Mouse (Mus musculus) kidney, adult 2 months (tissue): ENCODE measurements around the gene Atp2c1.

Source experiments
- CTCF ChIP-seq: fragments of 200-500 bp; conservative IDR thresholded peaks from 2 replicates; pipeline ENCODE4 v1.5.1; 2011; ENCODE audit warnings: low read depth, mild to moderate bottlenecking, control low read depth, low read length, moderate library complexity, mixed read lengths; ENCODE audit not compliant: insufficient read depth, insufficient read length
- POLR2A ChIP-seq: fragments of 200-500 bp; IDR thresholded peaks from one replicate; pipeline ENCODE4 v1.6.1; 2011; ENCODE audit warnings: low read depth, low read length, control low read depth

DNA sequence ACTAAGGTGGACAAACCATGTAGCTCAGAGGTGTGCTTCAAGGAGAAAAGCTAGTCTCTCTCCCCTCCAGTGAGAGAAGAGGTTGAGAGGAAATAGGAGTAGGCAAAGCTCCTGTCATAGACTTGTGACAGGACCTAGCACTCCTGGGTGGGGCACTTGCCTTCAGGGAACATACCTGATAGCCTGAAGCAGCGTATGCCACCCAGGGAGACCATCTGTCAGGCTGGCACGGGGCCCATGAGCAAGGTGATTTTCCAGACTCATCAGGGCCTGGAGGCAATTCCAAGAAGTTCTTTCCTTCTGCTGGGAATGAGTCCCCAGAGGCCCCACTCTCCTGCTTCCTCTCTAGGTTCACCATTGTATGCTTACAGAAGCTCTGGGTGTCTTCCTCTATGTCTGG is 4.1 kb downstream of the Atp2c1 start:
- no peak for TF ChIP-seq POLR2A
- no peak for TF ChIP-seq CTCF
